ENCODE assay signal across 9 mouse cellular contexts in the genomic region with DNA sequence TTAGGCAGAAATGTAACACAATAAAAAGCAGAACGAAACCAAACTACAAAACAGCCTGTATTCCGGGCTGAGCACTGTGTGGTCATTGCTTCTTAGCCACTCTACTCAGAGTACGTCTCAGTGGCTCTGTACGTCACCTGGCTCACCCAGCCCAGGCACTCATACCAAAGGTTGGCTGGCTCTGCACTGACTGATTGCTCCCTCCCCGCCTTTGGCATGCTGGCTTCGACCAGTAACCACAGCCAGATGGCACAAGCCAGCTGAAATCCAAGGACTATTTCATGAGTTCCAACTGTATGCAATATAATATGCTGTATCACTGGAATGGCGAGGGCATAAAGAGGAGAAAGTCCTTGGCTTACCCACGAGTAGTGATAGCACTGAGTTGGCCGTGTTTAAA.
DNase-seq lines count a peak whose midpoint lies in the region; ATAC-seq and TF ChIP-seq lines count a peak whose summit lies in the region.
"Had no signal": no experiment of that assay in that cellular context is flagged by ENCODE, and none has a peak within 500 bp of the region (broad histone marks: within the 10 kb centered on the region; RNA-seq: fewer than 3 reads in every experiment).

No protein-coding gene starts in this region.

- TF ChIP-seq CTCF in midbrain, postnatal 0 days (IDR thresholded peaks at IDR 0.05) = 0 out of 2 replicates have a peak, but pooled peaks have one; percentile 21

- no peaks in the 10 kb centered on the region for H3K4me1 ChIP-seq in forebrain, embryonic 14.5 days (ENCODE audit: control insufficient read depth, insufficient read depth, low read length)
- peaks cover 7% of the 10 kb centered on the region for H3K4me1 ChIP-seq in forebrain, embryonic 10.5 days
- no peaks in the 10 kb centered on the region for H3K4me1 ChIP-seq in midbrain, postnatal 0 days (ENCODE audit: insufficient read depth, low read length)
- peaks cover 2% of the 10 kb centered on the region; the same call in 1 of the 2 replicates for H3K4me1 ChIP-seq in midbrain, embryonic 16.5 days (ENCODE audit: control insufficient read depth, insufficient read depth, low read length)
- peaks cover 9% of the 10 kb centered on the region for H3K4me1 ChIP-seq in stomach, embryonic 16.5 days (ENCODE audit: control insufficient read depth, insufficient read depth, low read length)

- no peak overlapping the region for H3K27ac ChIP-seq in forebrain, embryonic 14.5 days (ENCODE audit: low read depth, low read length)
- H3K27ac ChIP-seq in forebrain, embryonic 10.5 days = no peak overlapping the region
- H3K27ac ChIP-seq in midbrain, postnatal 0 days (ENCODE audit: low read depth, low read length) = no peak overlapping the region
- H3K27ac ChIP-seq in midbrain, embryonic 16.5 days (ENCODE audit: low read length) = no peak overlapping the region
- H3K27ac ChIP-seq in stomach, embryonic 16.5 days (ENCODE audit: low read length) = no peak overlapping the region
- H3K27ac ChIP-seq: heart, embryonic 13.5 days had no signal

- H3K9ac ChIP-seq in forebrain, embryonic 14.5 days (ENCODE audit: low read length) = no peak overlapping the region
- no peak overlapping the region for H3K9ac ChIP-seq in midbrain, postnatal 0 days (replicated peaks; ENCODE audit: low read length, poor library complexity, severe bottlenecking)
- H3K9ac ChIP-seq in midbrain, embryonic 16.5 days (ENCODE audit: low read depth, low read length) = no peak overlapping the region
- no peak overlapping the region for H3K9ac ChIP-seq in stomach, embryonic 16.5 days (ENCODE audit: low read length)
- H3K9ac ChIP-seq: heart, embryonic 13.5 days had no signal

- 60% methylated on average over 9 of the region's 9 CpGs for WGBS in forebrain, embryonic 14.5 days
- 82% methylated on average over 9 of the region's 9 CpGs for WGBS in forebrain, embryonic 10.5 days
- WGBS in midbrain, postnatal 0 days = 60% methylated on average over 9 of the region's 9 CpGs
- 60% methylated on average over 9 of the region's 9 CpGs for WGBS in midbrain, embryonic 16.5 days
- 69% methylated on average over 9 of the region's 9 CpGs for WGBS in stomach, embryonic 16.5 days

- no peaks in the 10 kb centered on the region for H3K36me3 ChIP-seq in forebrain, embryonic 14.5 days (ENCODE audit: control insufficient read depth, insufficient read depth, low read length)
- H3K36me3 ChIP-seq in forebrain, embryonic 10.5 days (replicated peaks) = no peaks in the 10 kb centered on the region
- H3K36me3 ChIP-seq in midbrain, postnatal 0 days (ENCODE audit: insufficient read depth, low read length) = no peaks in the 10 kb centered on the region
- no peaks in the 10 kb centered on the region for H3K36me3 ChIP-seq in midbrain, embryonic 16.5 days (ENCODE audit: control insufficient read depth, insufficient read depth, low read length)
- H3K36me3 ChIP-seq in stomach, embryonic 16.5 days (ENCODE audit: control insufficient read depth, insufficient read depth, low read length) = no peaks in the 10 kb centered on the region
- H3K36me3 ChIP-seq: heart, embryonic 13.5 days had no signal

- H3K4me2 ChIP-seq in forebrain, embryonic 14.5 days (ENCODE audit: low read length) = no peak overlapping the region
- no peak overlapping the region for H3K4me2 ChIP-seq in midbrain, postnatal 0 days (ENCODE audit: low read depth, low read length, poor library complexity, severe bottlenecking)
- H3K4me2 ChIP-seq in midbrain, embryonic 16.5 days (ENCODE audit: low read length) = no peak overlapping the region
- no peak overlapping the region for H3K4me2 ChIP-seq in stomach, embryonic 16.5 days (ENCODE audit: low read depth, low read length)
- H3K4me2 ChIP-seq: heart, embryonic 13.5 days had no signal

- H3K4me3 ChIP-seq in forebrain, embryonic 14.5 days (ENCODE audit: low read depth, low read length) = no peak overlapping the region
- H3K4me3 ChIP-seq in forebrain, embryonic 10.5 days = no peak overlapping the region
- no peak overlapping the region for H3K4me3 ChIP-seq in midbrain, postnatal 0 days (ENCODE audit: low read depth, low read length)
- H3K4me3 ChIP-seq in midbrain, embryonic 16.5 days (ENCODE audit: low read depth, low read length) = no peak overlapping the region
- no peak overlapping the region for H3K4me3 ChIP-seq in stomach, embryonic 16.5 days (replicated peaks; ENCODE audit: low read length)
- H3K4me3 ChIP-seq: heart, embryonic 13.5 days had no signal

- DNase-seq in forebrain, embryonic 14.5 days (ENCODE audit: low spot score) = peak; percentile 30
- DNase-seq in forebrain, embryonic 10.5 days (ENCODE audit: extremely low spot score, low spot score) = no peak
- DNase-seq in midbrain, postnatal 0 days (ENCODE audit: low spot score) = peak; percentile 60
- DNase-seq in kidney, adult 8-10 months = peak; percentile 12 to 38
- no peak for DNase-seq in c-Kit-positive CD71-positive TER-119-positive erythroid progenitor cells, embryonic 14.5 days (ENCODE audit: low spot score)
- no peak for DNase-seq in left cerebral cortex, adult 8-10 months (ENCODE audit: low spot score in 2 of 2)

- no peaks in the 10 kb centered on the region for H3K27me3 ChIP-seq in forebrain, embryonic 14.5 days (replicated peaks; ENCODE audit: control insufficient read depth, insufficient read depth, low read length)
- no peaks in the 10 kb centered on the region for H3K27me3 ChIP-seq in forebrain, embryonic 10.5 days (ENCODE audit: poor library complexity, severe bottlenecking)
- no peaks in the 10 kb centered on the region for H3K27me3 ChIP-seq in midbrain, postnatal 0 days (ENCODE audit: insufficient read depth, low read length)
- H3K27me3 ChIP-seq in midbrain, embryonic 16.5 days (ENCODE audit: control insufficient read depth, insufficient read depth, low read depth, low read length) = no peaks in the 10 kb centered on the region
- H3K27me3 ChIP-seq in stomach, embryonic 16.5 days (ENCODE audit: control insufficient read depth, insufficient read depth, low read length) = no peaks in the 10 kb centered on the region
- H3K27me3 ChIP-seq: heart, embryonic 13.5 days had no signal

- H3K9me3 ChIP-seq in forebrain, embryonic 14.5 days (replicated peaks; ENCODE audit: control insufficient read depth, low read length) = no peaks in the 10 kb centered on the region
- no peaks in the 10 kb centered on the region for H3K9me3 ChIP-seq in forebrain, embryonic 10.5 days
- H3K9me3 ChIP-seq in midbrain, postnatal 0 days (ENCODE audit: low read length) = no peaks in the 10 kb centered on the region
- H3K9me3 ChIP-seq in midbrain, embryonic 16.5 days (replicated peaks; ENCODE audit: control insufficient read depth, low read length, poor library complexity, severe bottlenecking) = no peaks in the 10 kb centered on the region
- H3K9me3 ChIP-seq in stomach, embryonic 16.5 days (replicated peaks; ENCODE audit: control insufficient read depth, low read length) = no peaks in the 10 kb centered on the region
- H3K9me3 ChIP-seq: heart, embryonic 13.5 days had no signal

- ATAC-seq in forebrain, embryonic 14.5 days = peak; percentile 34
- ATAC-seq in midbrain, postnatal 0 days (ENCODE audit: low FRiP score) = peak; percentile 56; the same call in 1 of the 2 replicates
- ATAC-seq in midbrain, embryonic 16.5 days = no peak
- ATAC-seq in stomach, embryonic 16.5 days (ENCODE audit: insufficient read depth, low FRiP score) = peak; percentile 44; the same call in 1 of the 2 replicates

Comparison
In these comparisons a context has a peak if more than half of its experiments do, and no peak if none do; other contexts are left out.
1. DNase-seq: peak in forebrain, embryonic 14.5 days (single experiment), midbrain, postnatal 0 days (single experiment) and kidney, adult 8-10 months (2 of 2); none in forebrain, embryonic 10.5 days (single experiment), c-Kit-positive CD71-positive TER-119-positive erythroid progenitor cells, embryonic 14.5 days (single experiment) and left cerebral cortex, adult 8-10 months (0 of 2).